19 mouse cellular contexts compared by ENCODE assay signal in the genomic region with DNA sequence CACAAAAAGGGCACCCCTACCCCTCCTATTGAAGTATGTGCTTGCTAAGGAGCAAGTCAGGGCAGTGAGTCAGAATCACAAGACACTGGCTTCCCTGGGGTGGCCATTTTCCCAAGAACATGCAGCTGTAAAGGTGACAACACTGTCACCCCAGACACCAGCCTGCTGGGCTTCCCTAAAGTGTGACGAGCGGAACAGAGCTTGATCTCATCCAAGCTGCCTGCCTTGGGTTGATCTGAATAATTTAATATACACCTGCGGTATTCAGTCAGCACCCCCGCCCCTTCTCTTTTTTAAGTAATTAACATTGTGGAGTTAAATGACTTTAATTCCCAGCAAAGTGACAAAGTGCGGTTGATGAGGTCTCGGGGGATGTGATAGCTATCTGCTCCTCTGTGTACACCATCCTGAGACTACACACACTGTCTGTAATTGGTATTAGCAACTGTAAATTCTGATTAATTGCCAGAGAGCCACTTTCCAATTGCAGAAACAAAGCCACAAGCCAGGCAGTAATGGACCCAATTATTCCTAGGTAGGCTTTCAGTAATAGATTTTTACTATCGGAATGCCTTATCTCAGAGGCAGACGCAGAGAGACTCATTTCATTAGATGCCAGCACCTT.
A peak's percentile ranks its signal among the peaks of the same experiment; 100 is the strongest.
DNase-seq lines count a peak whose midpoint lies in the region; ATAC-seq and TF ChIP-seq lines count a peak whose summit lies in the region.
"Had no signal": no experiment of that assay in that cellular context is flagged by ENCODE, and none has a peak within 500 bp of the region (broad histone marks: within the 10 kb centered on the region; RNA-seq: fewer than 3 reads in every experiment).

No protein-coding gene starts in this region.

- H3K4me1 ChIP-seq in embryonic facial prominence, embryonic 14.5 days (ENCODE audit: control insufficient read depth, insufficient read depth, low read length): no peaks in the 10 kb centered on the region
- peaks cover 8% of the 10 kb centered on the region for H3K4me1 ChIP-seq in embryonic facial prominence, embryonic 10.5 days
- peaks cover 30% of the 10 kb centered on the region for H3K4me1 ChIP-seq in hindbrain, embryonic 14.5 days (replicated peaks; ENCODE audit: control insufficient read depth, insufficient read depth, low read length)
- peaks cover 35% of the 10 kb centered on the region for H3K4me1 ChIP-seq in midbrain, embryonic 15.5 days
- H3K4me1 ChIP-seq in lung, postnatal 0 days (ENCODE audit: insufficient read depth, low read depth, low read length): no peaks in the 10 kb centered on the region
- H3K4me1 ChIP-seq: heart, embryonic 12.5 days; liver, embryonic 15.5 days; megakaryocyte, embryonic 14.5 days had no signal

- no peaks in the 10 kb centered on the region for H3K36me3 ChIP-seq in embryonic facial prominence, embryonic 14.5 days (ENCODE audit: control insufficient read depth, insufficient read depth, low read length)
- H3K36me3 ChIP-seq in embryonic facial prominence, embryonic 10.5 days (replicated peaks): no peaks in the 10 kb centered on the region
- no peaks in the 10 kb centered on the region for H3K36me3 ChIP-seq in hindbrain, embryonic 14.5 days (replicated peaks; ENCODE audit: control insufficient read depth, insufficient read depth)
- H3K36me3 ChIP-seq in midbrain, embryonic 15.5 days (replicated peaks): no peaks in the 10 kb centered on the region
- no peaks in the 10 kb centered on the region for H3K36me3 ChIP-seq in lung, postnatal 0 days (ENCODE audit: insufficient read depth, low read length)
- H3K36me3 ChIP-seq: G1E; liver, embryonic 15.5 days had no signal

- no peak overlapping the region for H3K27ac ChIP-seq in embryonic facial prominence, embryonic 14.5 days (replicated peaks; ENCODE audit: low read depth, low read length)
- H3K27ac ChIP-seq in embryonic facial prominence, embryonic 10.5 days (replicated peaks): no peak overlapping the region
- peak overlapping the region; percentile 83 for H3K27ac ChIP-seq in hindbrain, embryonic 14.5 days
- H3K27ac ChIP-seq in midbrain, embryonic 15.5 days: peak overlapping the region; percentile 71
- H3K27ac ChIP-seq in lung, postnatal 0 days (ENCODE audit: low read length): no peak overlapping the region
- H3K27ac ChIP-seq: kidney, postnatal 0 days; left cerebral cortex, adult 2 months; liver, embryonic 15.5 days had no signal

- H3K4me2 ChIP-seq in embryonic facial prominence, embryonic 14.5 days (ENCODE audit: low read depth, low read length): no peak overlapping the region
- peak overlapping the region; percentile 27; the same call in 1 of the 2 replicates for H3K4me2 ChIP-seq in hindbrain, embryonic 14.5 days (replicated peaks)
- H3K4me2 ChIP-seq in midbrain, embryonic 15.5 days: 0 out of 2 replicates have a peak overlapping the region, but pooled peaks have one; percentile 0
- H3K4me2 ChIP-seq in lung, postnatal 0 days (replicated peaks; ENCODE audit: low read depth, low read length): no peak overlapping the region
- H3K4me2 ChIP-seq: heart, embryonic 12.5 days; liver, embryonic 15.5 days had no signal

- TF ChIP-seq EP300 in lung, postnatal 0 days (IDR thresholded peaks at IDR 0.05): no peak

- DNase-seq in embryonic facial prominence, embryonic 14.5 days (ENCODE audit: low spot score): peak; percentile 11
- DNase-seq in embryonic facial prominence, embryonic 10.5 days (ENCODE audit: low spot score): no peak
- DNase-seq in MN1 (ENCODE audit: low spot score): peak; percentile 46
- peak; percentile 61 for DNase-seq in hindbrain, embryonic 14.5 days (ENCODE audit: low spot score)
- DNase-seq in heart, postnatal 4 days: no peak
- DNase-seq in lung, postnatal 0 days (ENCODE audit: low spot score): no peak
- DNase-seq in urinary bladder, postnatal 25 days (ENCODE audit: low spot score): no peak
- DNase-seq: lung, postnatal 10 days; right cerebral cortex, postnatal 4 days; thymus, postnatal 14 days had no signal

- no peak for ATAC-seq in embryonic facial prominence, embryonic 14.5 days (ENCODE audit: low read depth)
- 0 out of 2 replicates have a peak, but pooled peaks have one; percentile 41 for ATAC-seq in hindbrain, embryonic 14.5 days (ENCODE audit: low FRiP score)
- ATAC-seq in midbrain, embryonic 15.5 days (replicated peaks): 0 out of 2 replicates have a peak, but pooled peaks have one; percentile 35
- no peak for ATAC-seq in lung, postnatal 0 days
- ATAC-seq: CD4-positive, CD25-positive, alpha-beta regulatory T cell, adult 4 months; intestine, postnatal 0 days had no signal

- H3K27me3 ChIP-seq in embryonic facial prominence, embryonic 14.5 days (replicated peaks; ENCODE audit: control insufficient read depth, insufficient read depth, low read length): no peaks in the 10 kb centered on the region
- 0 out of 2 replicates have a peak, but pooled peaks cover 3% of the 10 kb centered on the region for H3K27me3 ChIP-seq in embryonic facial prominence, embryonic 10.5 days (replicated peaks; ENCODE audit: low read depth, poor library complexity, severe bottlenecking)
- no peaks in the 10 kb centered on the region for H3K27me3 ChIP-seq in hindbrain, embryonic 14.5 days (ENCODE audit: control insufficient read depth, insufficient read depth, low read length)
- H3K27me3 ChIP-seq in midbrain, embryonic 15.5 days (replicated peaks): no peaks in the 10 kb centered on the region
- H3K27me3 ChIP-seq in lung, postnatal 0 days (replicated peaks; ENCODE audit: insufficient read depth, low read length): no peaks in the 10 kb centered on the region
- H3K27me3 ChIP-seq: heart, embryonic 12.5 days; megakaryocyte, embryonic 14.5 days had no signal

- H3K9me3 ChIP-seq in embryonic facial prominence, embryonic 14.5 days (ENCODE audit: control insufficient read depth, low read length): 0 out of 2 replicates have a peak, but pooled peaks cover 6% of the 10 kb centered on the region
- H3K9me3 ChIP-seq in embryonic facial prominence, embryonic 10.5 days: peaks cover 7% of the 10 kb centered on the region; the same call in 1 of the 2 replicates
- no peaks in the 10 kb centered on the region for H3K9me3 ChIP-seq in hindbrain, embryonic 14.5 days (ENCODE audit: control insufficient read depth, low read length)
- no peaks in the 10 kb centered on the region for H3K9me3 ChIP-seq in midbrain, embryonic 15.5 days
- no peaks in the 10 kb centered on the region for H3K9me3 ChIP-seq in lung, postnatal 0 days (ENCODE audit: low read length)
- H3K9me3 ChIP-seq: liver, embryonic 15.5 days had no signal

- no peak overlapping the region for H3K9ac ChIP-seq in embryonic facial prominence, embryonic 14.5 days (ENCODE audit: low read depth, low read length)
- 0 out of 2 replicates have a peak overlapping the region, but pooled peaks have one; percentile 3 for H3K9ac ChIP-seq in hindbrain, embryonic 14.5 days
- H3K9ac ChIP-seq in midbrain, embryonic 15.5 days: no peak overlapping the region
- no peak overlapping the region for H3K9ac ChIP-seq in lung, postnatal 0 days (replicated peaks; ENCODE audit: low read depth)
- H3K9ac ChIP-seq: heart, embryonic 12.5 days; liver, embryonic 15.5 days had no signal

- 69% methylated on average over 8 of the region's 8 CpGs for WGBS in embryonic facial prominence, embryonic 14.5 days
- WGBS in embryonic facial prominence, embryonic 10.5 days: 72% methylated on average over 8 of the region's 8 CpGs
- WGBS in hindbrain, embryonic 14.5 days: 35% methylated on average over 8 of the region's 8 CpGs
- WGBS in midbrain, embryonic 15.5 days: 37% methylated on average over 8 of the region's 8 CpGs
- WGBS in lung, postnatal 0 days: 53% methylated on average over 8 of the region's 8 CpGs

- H3K4me3 ChIP-seq in embryonic facial prominence, embryonic 14.5 days (ENCODE audit: low read depth, low read length): no peak overlapping the region
- no peak overlapping the region for H3K4me3 ChIP-seq in embryonic facial prominence, embryonic 10.5 days
- no peak overlapping the region for H3K4me3 ChIP-seq in hindbrain, embryonic 14.5 days (replicated peaks; ENCODE audit: low read length)
- H3K4me3 ChIP-seq in midbrain, embryonic 15.5 days: no peak overlapping the region
- H3K4me3 ChIP-seq in lung, postnatal 0 days (ENCODE audit: low read depth, low read length): no peak overlapping the region
- H3K4me3 ChIP-seq: heart, embryonic 12.5 days; left cerebral cortex, adult 2 months; liver, embryonic 15.5 days; megakaryocyte, embryonic 14.5 days had no signal

- no peak for TF ChIP-seq CTCF in lung, postnatal 0 days (IDR thresholded peaks at IDR 0.05)

Comparison
In these comparisons a context has a peak if more than half of its experiments do, and no peak if none do; other contexts are left out.
1. DNase-seq: peak in embryonic facial prominence, embryonic 14.5 days (single experiment), MN1 (single experiment) and hindbrain, embryonic 14.5 days (single experiment); none in embryonic facial prominence, embryonic 10.5 days (single experiment), heart, postnatal 4 days (single experiment), lung, postnatal 0 days (single experiment) and urinary bladder, postnatal 25 days (single experiment).
2. ATAC-seq: peak in hindbrain, embryonic 14.5 days (single experiment) and midbrain, embryonic 15.5 days (single experiment); none in embryonic facial prominence, embryonic 14.5 days (single experiment) and lung, postnatal 0 days (single experiment).
3. H3K27ac ChIP-seq: peak in hindbrain, embryonic 14.5 days (single experiment) and midbrain, embryonic 15.5 days (single experiment); none in embryonic facial prominence, embryonic 14.5 days (single experiment), embryonic facial prominence, embryonic 10.5 days (single experiment) and lung, postnatal 0 days (single experiment).
4. H3K4me2 ChIP-seq: peak in hindbrain, embryonic 14.5 days (single experiment) and midbrain, embryonic 15.5 days (single experiment); none in embryonic facial prominence, embryonic 14.5 days (single experiment) and lung, postnatal 0 days (single experiment).